Mouse (Mus musculus) kidney, postnatal 36 days (tissue): Measurements from ENCODE around the gene Cnbp.

ENCODE experiments used
- DNase-seq, 2 experiments: peaks; one replicate each; pipeline ENCODE4 v3.0.0; 2021 to 2022; ENCODE audit warnings: mixed read lengths in 2 of 2

Cnbp gene

GRCm38 (mm10) chr6:87804036-87804435 lies 46.9 kb downstream of the Cnbp start:
- DNase-seq: no peak

DNA sequence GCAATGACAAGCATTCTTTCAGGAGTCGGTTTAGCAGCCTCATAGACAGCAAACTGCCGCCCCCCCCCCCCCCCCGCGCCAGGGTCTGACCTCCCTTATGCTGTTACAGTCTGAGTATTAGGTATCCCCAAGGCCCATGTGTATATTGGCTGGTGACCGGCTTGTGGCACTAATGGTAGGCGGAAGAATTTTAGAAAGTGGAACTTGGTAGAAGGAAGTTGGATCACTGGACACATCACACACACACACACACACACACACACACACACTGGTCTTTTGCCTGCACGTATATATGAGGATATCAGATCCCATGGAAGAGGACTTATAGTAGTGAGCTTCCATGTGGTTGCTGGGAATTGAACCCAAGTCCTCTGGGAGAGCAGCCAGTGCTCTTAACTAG lies 48.4 kb downstream of the Cnbp start:
- DNase-seq: no peak

- no peak for DNase-seq
Measured at GRCm38 (mm10) chr6:87799576-87799975, 51.3 kb downstream of the Cnbp start.

DNA sequence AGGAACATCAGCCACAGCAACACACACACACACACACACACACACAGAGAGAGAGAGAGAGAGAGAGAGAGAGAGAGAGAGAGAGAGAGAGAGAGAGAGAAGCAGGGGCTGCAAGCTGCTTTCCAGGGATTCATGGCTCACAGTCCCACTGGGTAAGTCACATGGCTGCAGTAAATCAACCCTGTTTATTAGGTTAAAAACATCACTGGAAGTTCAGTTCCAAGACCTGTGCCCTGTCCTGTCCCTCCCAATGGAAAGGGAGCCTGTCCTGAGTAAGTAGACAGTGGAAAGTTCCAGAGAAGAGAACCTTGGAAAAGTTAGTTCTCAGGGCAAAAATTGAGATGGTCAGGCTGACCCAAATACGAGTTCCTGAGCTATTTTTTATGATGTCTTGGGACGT lies 53.6 kb downstream of the Cnbp start:
- DNase-seq: peak in 1 of 2 experiments; percentile 58

DNA sequence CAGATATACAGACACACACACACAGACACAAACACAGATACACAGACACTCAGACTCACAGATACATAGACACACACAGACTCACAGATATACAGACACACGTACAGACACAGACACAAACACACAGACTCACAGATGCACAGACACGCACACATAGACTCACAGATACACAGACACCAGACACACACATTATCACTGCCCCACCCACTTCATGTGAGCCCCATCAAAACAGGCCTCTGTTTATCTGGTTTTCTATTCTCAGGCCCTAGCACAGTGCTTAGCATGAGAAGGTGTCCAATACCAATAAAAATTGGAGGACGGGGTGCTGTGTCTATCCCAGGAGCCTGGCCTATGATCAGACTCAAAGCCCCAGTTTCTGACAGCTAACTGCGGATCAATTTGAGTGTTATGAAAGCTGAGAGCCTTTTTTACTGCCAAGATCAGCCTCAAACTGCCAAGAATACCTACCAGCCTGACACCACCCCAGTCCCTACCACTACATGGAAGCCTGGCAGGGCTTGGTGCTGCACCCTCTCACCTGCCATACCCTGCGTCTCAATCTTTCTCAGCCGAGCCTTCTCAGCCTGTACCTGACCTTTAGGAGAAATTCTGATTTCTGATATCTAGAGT lies 54.5 kb downstream of the Cnbp start:
- DNase-seq: no peak

DNA sequence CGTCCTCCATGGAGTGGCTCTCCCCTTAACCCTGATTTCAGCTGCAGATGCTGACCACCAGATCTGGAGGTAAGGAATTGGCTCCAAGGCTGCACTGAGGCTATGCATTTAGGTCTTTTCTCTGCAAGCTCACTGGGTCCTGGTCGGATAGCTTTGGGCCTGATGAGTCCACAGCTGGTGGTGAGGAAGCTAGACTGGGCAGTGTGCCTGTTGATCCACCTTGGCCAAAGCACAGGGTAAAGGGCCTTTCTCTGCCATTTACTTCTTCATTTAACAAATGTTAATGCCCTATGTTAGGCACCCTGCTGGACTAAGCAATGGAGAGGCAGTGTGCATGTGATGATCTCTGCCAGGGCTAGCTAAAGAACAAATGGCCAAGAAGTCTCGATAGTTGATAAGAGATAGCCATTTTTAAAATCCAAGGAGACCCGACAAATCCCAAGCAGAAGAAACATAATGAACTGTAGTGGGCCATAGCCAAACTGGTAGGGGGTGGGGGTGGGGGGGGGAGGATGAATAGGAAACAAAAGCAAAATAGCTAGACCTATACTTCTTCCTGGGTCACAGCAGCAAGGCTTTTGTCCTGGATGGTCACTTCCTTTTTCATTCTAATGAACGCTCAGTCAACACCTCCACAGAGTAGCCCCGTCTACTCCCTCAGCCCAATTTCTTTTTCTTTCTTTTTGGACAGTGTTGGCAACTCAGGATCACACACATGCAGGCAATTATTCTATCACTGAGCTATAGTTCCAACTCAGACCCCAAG lies 55.3 kb downstream of the Cnbp start:
- DNase-seq: no peak

DNA sequence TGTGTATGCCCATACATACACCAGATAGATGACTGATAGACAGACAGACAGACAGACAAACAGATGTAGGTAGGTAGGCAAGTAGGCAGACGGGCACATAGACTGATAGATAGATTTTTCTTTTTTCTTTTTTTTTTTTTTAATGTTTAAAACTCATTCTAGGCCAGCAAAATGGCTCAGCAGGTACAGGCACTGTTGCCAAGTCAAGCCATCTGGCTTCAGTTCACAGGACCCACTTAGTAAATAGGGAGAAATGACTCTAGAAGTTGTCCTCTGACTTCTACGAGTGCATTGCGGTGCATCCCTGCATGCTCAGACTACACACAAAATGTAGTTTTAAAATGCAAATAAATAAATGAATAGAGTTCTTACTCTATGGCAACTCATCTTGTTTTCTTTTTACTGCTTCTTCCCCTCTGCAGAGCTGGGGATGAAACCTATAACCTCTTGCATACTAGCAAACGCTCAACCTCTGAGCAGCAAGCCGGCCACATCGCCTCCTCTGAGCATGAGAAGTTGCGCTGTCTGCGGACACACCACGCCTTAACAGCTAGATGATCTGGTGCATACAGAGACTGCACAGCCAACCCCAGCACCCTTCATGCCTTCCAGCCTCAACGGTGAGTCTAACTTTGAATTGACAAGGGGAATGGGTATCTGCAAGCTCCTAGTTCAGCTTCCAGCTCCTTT lies 56.9 kb downstream of the Cnbp start:
- no peak for DNase-seq
